Mouse (Mus musculus) macrophage (primary cell): ENCODE data around the gene Spata5. TPM values are rescaled to one million over a fixed set of nuclear protein-coding genes. Genes with fewer than 3 reads are reported as not detected.
"Not testable (repeated sequence)": the region's sequence is repeated elsewhere in the genome, so short reads cannot be mapped to it uniquely, and the experiment has no call there.

Experiments used
- H3K27ac ChIP-seq: fragments of 350-480 bp; formaldehyde crosslinking; 2 replicates; pipeline ENCODE4 v1.9.0; 2021
- H3K36me3 ChIP-seq: fragments of 350-480 bp; formaldehyde crosslinking; 2 replicates; pipeline ENCODE4 v1.9.0; 2021; ENCODE audit errors: inconsistent target
- H3K4me3 ChIP-seq: fragments of 350-480 bp; formaldehyde crosslinking; 2 replicates; pipeline ENCODE4 v1.9.0; 2021; ENCODE audit errors: inconsistent target
- H3K79me2 ChIP-seq: fragments of 350-480 bp; formaldehyde crosslinking; 2 replicates; pipeline ENCODE4 v1.9.0; 2021; ENCODE audit errors: inconsistent target
- WGBS: methylation state at CpG from one replicate; pipeline ENCODE4 v1.1.7; 2026; ENCODE audit warnings: inconsistent platforms; ENCODE audit not compliant: missing documents; 5-methylcytosine and 5-hydroxymethylcytosine counted together
- polyA plus RNA-seq: library from polyadenylated mRNA; stranded (reverse); fragments of 250-400 nt; gene quantifications from 3 replicates; pipeline ENCODE4 v1.2.4, GENCODE M21; 2018; ENCODE audit warnings: inconsistent platforms

The Spata5 gene
- polyA plus RNA-seq, 1 experiment from 2014 or later: 14.8 TPM

GRCm38 (mm10) chr3:37586731-37587578 lies 167.3 kb downstream of the Spata5 start:
- no peaks in the 10 kb centered on the region for H3K36me3 ChIP-seq
- H3K27ac ChIP-seq: no peak overlapping the region
- 80% methylated on average over 16 of the region's 16 CpGs for WGBS
- H3K4me3 ChIP-seq: no peak overlapping the region
- H3K79me2 ChIP-seq: no peaks in the 10 kb centered on the region

- 92% methylated on average over 10 of the region's 10 CpGs for WGBS
- H3K27ac ChIP-seq: no peak overlapping the region
- H3K79me2 ChIP-seq: no peaks in the 10 kb centered on the region
- no peaks in the 10 kb centered on the region for H3K36me3 ChIP-seq
- H3K4me3 ChIP-seq: no peak overlapping the region
Measured at GRCm38 (mm10) chr3:37595721-37596120, 176.0 kb downstream of the Spata5 start.

- WGBS: 90% methylated on average over 6 of the region's 6 CpGs
- Histone ChIP-seq H3K27ac (no peak overlapping the region), H3K36me3 (no peaks in the 10 kb centered on the region), H3K79me2 (no peaks in the 10 kb centered on the region), H3K4me3 (no peak overlapping the region)
Measured at GRCm38 (mm10) chr3:37596519-37596918, 176.8 kb downstream of the Spata5 start.

GRCm38 (mm10) chr3:37597200-37597599 lies 177.5 kb downstream of the Spata5 start:
- Histone ChIP-seq H3K27ac (no peak overlapping the region), H3K79me2 (no peaks in the 10 kb centered on the region), H3K4me3 (no peak overlapping the region), H3K36me3 (no peaks in the 10 kb centered on the region)
- WGBS: 90% methylated on average over 5 of the region's 5 CpGs

GRCm38 (mm10) chr3:37599641-37600040 lies 179.9 kb downstream of the Spata5 start:
- not testable (repeated sequence) for H3K27ac ChIP-seq, H3K4me3 ChIP-seq, H3K36me3 ChIP-seq, H3K79me2 ChIP-seq
- 97% methylated on average over 14 of the region's 14 CpGs for WGBS

- Histone ChIP-seq H3K4me3 (no peak overlapping the region), H3K36me3 (no peaks in the 10 kb centered on the region), H3K27ac (no peak overlapping the region), H3K79me2 (no peaks in the 10 kb centered on the region)
- 93% methylated on average over 9 of the region's 9 CpGs for WGBS
Measured at GRCm38 (mm10) chr3:37602356-37602755, 182.7 kb downstream of the Spata5 start.

GRCm38 (mm10) chr3:37602890-37603289 lies 183.2 kb downstream of the Spata5 start:
- H3K4me3 ChIP-seq: no peak overlapping the region
- WGBS: 85% methylated on average over 7 of the region's 7 CpGs
- no peak overlapping the region for H3K27ac ChIP-seq
- no peaks in the 10 kb centered on the region for H3K79me2 ChIP-seq
- H3K36me3 ChIP-seq: no peaks in the 10 kb centered on the region

- 15% methylated on average over 3 of the region's 3 CpGs for WGBS
- Histone ChIP-seq H3K36me3 (no peaks in the 10 kb centered on the region), H3K4me3 (no peak overlapping the region), H3K79me2 (no peaks in the 10 kb centered on the region), H3K27ac (no peak overlapping the region)
Measured at GRCm38 (mm10) chr3:37603541-37603940, 183.8 kb downstream of the Spata5 start.

GRCm38 (mm10) chr3:37604976-37605875 lies 185.5 kb downstream of the Spata5 start:
- 54% methylated on average over 13 of the region's 13 CpGs for WGBS
- Histone ChIP-seq H3K4me3 (no peak overlapping the region), H3K27ac (no peak overlapping the region), H3K36me3 (no peaks in the 10 kb centered on the region), H3K79me2 (no peaks in the 10 kb centered on the region)

GRCm38 (mm10) chr3:37605876-37606238 lies 186.2 kb downstream of the Spata5 start:
- Histone ChIP-seq H3K4me3 (no peak overlapping the region), H3K79me2 (no peaks in the 10 kb centered on the region), H3K36me3 (no peaks in the 10 kb centered on the region), H3K27ac (no peak overlapping the region)
- 35% methylated on average over 10 of the region's 10 CpGs for WGBS

GRCm38 (mm10) chr3:37608926-37609325 lies 189.2 kb downstream of the Spata5 start:
- H3K4me3 ChIP-seq: no peak overlapping the region
- H3K27ac ChIP-seq: no peak overlapping the region
- H3K79me2 ChIP-seq: no peaks in the 10 kb centered on the region
- no peaks in the 10 kb centered on the region for H3K36me3 ChIP-seq
- 94% methylated on average over 4 of the region's 4 CpGs for WGBS

GRCm38 (mm10) chr3:37610670-37611069 lies 191.0 kb downstream of the Spata5 start:
- Histone ChIP-seq H3K4me3 (no peak overlapping the region), H3K36me3 (no peaks in the 10 kb centered on the region), H3K79me2 (no peaks in the 10 kb centered on the region), H3K27ac (no peak overlapping the region)
- WGBS: 94% methylated on average over 2 of the region's 2 CpGs

GRCm38 (mm10) chr3:37613722-37614121 lies 194.0 kb downstream of the Spata5 start:
- Histone ChIP-seq H3K4me3 (no peak overlapping the region), H3K79me2 (no peaks in the 10 kb centered on the region), H3K27ac (no peak overlapping the region), H3K36me3 (no peaks in the 10 kb centered on the region)
- 23% methylated on average over 10 of the region's 10 CpGs for WGBS

- H3K27ac ChIP-seq: no peak overlapping the region
- 93% methylated on average over 10 of the region's 10 CpGs for WGBS
- no peaks in the 10 kb centered on the region for H3K79me2 ChIP-seq
- no peak overlapping the region for H3K4me3 ChIP-seq
- no peaks in the 10 kb centered on the region for H3K36me3 ChIP-seq
Measured at GRCm38 (mm10) chr3:37614878-37615650, 195.4 kb downstream of the Spata5 start.
